Mouse (Mus musculus): ENCODE results near the gene Mapk3.
A peak's percentile ranks its signal among the peaks of the same experiment; 100 is the strongest.
"Not testable (repeated sequence)": the region's sequence is repeated elsewhere in the genome, so short reads cannot be mapped to it uniquely, and the experiment has no call there.

Mapk3 gene

DNA sequence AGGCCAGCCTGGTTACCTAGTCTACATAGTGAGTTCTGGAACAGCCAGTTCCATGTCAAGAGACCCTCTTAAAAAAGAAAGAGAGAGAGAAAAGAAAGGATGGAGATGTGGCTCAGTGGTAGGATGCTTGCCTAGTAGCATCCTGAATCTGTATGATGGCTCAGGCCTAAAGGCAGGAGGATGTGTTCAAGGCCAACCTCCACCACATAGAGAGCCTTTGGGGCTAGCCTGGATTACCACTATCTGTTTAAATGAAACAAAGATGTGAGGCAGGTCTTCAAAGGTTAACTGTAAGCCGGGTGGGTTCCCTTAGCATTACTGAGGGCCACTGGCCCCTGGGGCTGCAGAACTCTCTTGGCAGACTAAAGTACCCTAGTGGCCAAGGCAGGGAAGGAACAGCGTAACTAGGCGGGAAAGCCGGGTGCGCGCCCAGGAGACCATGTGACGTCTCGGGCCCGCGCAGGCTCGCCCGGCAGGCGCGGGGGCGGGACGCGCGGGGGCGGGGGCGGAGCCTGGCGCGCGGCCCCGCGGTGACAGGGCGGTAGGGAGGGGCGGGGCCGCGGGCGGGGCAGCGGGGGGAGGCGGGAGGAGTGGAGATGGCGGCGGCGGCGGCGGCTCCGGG lies at the start of gene Mapk3:
Mapk3 (plus strand) TSS at position 552 of the 622 bp plus-strand sequence.
- peak; percentile 92 for DNase-seq (ENCODE audit: low spot score)

DNA sequence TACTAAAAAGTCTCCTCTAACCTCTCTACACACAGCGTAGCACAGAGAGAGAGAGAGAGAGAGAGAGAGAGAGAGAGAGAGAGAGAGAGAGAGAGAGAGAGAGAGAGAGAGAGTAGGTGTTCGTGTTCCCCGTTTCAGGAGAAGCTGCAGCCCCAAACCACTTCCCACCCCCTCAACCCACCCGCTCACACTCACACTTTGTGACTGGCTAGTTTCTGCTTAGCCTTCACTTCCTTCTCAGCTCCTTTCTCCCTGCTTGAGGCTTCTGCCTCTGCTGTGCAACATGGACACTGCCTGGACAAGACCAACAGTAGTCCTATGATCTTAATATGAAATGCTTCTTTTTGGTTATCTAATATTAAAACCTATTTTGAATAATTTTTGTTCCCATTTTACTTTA lies 49.1 kb upstream of the Mapk3 start:
- DNase-seq (ENCODE audit: low spot score), result no peak

DNA sequence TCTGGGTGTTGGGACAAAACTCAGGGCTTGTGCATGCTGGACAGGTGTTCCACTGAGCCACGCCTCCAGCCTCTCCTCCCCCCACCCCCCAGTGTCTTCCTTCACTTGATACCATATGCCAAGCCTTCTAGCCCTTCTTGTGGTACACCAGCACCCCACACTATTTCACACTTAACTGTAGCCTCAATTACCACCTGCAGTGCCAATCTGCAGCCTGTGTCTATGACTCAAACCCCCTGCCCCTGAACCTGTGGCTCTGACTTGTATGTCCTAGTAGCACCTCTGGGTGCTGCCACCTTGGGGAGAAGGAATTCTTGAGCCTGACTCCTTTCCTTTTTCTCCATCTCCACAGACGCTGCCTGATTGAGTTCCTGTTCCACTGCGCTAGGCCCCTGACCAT lies 47.5 kb upstream of the Mapk3 start:
- no peak for DNase-seq (ENCODE audit: low spot score)

DNA sequence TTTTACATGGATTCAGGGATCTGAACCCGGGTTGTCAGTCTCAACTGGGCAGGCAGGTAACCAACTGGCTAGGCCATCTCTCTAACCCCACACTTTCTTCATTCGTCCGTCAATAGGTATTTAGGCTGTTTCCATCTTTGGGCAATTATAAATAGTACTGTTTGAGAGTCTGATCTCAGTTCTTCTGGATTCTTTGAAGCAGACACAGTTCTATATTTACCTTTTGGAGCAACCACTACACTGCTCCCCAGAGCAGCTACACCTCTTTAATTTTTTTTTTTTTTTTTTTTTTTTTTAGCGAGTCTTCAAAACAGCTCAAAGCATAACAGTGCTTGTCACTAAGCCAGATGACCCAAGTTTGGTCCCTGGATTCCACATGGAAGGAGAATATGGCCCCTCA lies 43.7 kb upstream of the Mapk3 start:
- DNase-seq (ENCODE audit: low spot score), result no peak

DNA sequence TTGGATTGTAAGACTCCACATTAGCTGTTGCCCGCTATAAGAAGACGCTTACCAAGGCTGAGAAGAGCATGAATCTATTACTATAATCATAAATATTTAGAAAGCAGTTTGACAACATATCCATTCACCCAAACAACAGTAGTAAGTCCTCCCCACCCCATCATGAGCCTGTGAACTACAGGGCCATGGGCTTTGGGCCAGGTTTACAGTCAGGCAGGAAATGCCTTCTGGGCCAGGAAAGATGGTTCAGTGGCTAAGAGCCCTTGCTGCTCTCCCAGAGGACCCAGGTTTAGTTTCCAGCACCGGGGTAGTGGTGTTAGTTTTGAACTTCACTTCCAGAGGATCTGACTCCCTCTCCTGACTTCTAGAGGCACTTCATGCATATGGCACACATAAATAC lies 41.8 kb upstream of the Mapk3 start:
- no peak for DNase-seq (ENCODE audit: low spot score)

DNA sequence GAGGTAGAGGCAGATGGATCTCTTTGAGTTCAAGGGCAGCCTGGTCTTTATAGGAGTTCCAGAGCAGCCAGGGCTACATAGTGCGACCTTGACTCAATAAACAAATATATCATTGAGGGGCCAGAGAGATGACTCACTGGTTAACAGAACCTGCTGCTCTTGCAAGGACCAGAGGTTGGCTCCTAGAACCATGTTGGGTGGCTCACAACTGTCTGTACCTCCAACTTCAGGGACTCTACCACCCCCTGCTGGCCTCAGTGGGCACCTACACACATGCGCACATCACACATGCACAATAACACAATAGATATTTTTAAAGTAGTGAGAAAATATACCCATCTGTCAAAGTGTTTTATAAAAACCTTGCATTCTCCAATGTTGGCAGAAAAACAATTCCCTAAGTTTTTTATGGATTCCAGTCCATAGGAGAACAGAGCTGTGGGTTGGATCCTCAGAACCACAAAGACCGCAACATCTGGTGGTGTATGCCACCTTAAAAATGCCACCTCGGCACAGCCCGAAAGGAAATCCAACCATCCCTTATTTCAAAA lies 40.5 kb upstream of the Mapk3 start:
- DNase-seq (ENCODE audit: low spot score), result no peak

DNA sequence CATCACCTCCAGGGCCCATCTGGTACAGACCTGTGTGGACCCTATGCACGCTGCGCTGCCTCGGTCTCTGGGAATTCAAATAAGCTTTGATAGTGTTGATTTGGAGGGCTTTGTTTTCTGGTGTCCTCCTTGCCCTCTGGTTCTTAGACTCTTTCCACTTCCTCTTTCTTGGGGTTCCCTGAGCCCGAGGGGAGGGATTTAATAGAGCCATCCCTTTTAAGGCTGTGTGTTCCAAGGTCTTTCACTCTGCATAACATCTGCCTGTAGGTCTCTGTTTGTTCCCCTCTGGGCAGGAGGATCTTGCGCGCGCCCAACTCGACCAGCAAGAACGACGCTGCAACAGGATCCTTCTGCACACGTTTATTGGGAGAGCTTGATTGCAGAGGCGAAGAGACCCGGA lies 37.8 kb upstream of the Mapk3 start:
- DNase-seq (ENCODE audit: low spot score), result no peak

DNA sequence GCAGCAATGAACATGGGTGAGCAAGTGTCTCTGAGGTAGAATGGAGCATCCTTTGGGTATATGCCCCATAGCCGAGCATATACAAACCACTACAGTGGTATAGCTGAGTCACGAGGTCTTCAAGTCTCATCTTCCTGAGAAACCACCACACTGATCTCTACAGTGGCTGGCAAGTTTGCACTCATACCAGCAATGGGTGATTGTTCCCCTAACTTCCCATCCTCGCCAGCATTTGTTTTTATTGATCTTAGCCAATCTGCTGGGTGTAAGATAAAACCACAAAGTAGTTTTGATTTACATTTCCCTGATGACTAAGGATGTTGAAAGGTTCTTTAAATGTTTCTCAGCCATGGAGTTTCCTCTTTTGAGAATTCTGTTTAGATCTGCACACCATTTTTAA lies 34.3 kb upstream of the Mapk3 start:
- DNase-seq (ENCODE audit: low spot score), result no peak

DNA sequence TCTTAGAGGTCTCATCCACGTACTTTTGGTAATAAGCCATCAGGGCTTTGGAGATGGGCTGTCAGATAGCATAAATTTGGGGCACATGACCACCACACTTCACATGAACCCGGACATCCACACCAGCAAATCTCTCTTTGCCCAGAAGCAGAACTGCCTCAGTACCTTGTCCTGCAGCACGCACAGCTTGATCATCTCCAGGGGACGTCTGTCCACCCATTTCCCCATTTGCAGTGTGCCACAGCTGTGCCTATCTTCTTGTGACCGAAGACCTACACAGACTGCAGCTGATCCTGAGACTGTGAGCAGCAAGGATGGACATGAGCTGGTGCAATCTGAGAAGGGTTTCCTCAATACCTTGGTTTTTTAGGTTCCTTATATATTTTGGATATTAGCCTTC lies 33.7 kb upstream of the Mapk3 start:
- no peak for DNase-seq (ENCODE audit: low spot score)

DNA sequence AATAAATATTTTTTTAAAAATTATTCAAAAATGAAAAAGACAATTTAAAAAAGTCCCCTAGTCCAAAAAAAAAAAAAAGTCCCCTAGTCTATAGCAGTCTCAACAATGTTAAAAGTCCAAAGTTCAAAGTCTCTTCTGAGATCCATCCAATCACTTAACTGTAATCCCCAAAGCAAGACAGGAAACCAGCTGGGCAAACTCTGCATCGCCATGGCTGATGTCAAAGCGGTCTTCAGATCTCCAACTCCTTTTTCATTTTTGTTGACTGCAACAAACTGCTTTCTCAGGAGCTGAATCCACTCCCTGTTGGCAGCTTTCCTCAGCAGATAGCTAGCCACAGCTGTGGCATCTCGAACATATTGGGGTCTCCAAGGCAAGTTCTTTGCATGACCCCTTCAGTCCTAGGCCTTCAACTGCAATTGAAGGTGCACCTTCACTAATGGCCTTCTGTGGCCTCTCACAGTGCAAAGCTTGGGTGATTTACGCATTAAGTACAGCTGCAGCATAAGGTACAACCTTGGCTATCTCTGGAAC lies 29.1 kb upstream of the Mapk3 start:
- not testable (repeated sequence) for DNase-seq (ENCODE audit: low spot score)

DNA sequence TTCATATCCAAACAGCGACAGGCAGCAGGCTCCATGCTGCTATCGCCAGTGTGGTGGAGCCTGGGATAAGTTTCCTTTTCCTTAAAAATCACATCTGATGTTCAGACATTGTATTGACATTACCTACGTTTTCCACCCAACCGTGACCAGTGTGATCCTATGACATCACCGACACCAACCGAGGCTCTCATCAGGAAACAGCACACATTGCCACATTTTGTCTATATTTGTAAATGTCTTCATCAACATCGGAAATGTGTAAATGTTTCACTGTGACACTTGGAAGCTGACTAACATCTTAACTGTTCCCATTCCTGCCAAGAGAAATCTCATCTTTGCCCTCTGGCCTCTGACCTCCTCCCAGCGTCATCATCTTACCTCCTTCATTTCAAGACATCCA lies 23.3 kb upstream of the Mapk3 start:
- DNase-seq (ENCODE audit: low spot score), result no peak

DNA sequence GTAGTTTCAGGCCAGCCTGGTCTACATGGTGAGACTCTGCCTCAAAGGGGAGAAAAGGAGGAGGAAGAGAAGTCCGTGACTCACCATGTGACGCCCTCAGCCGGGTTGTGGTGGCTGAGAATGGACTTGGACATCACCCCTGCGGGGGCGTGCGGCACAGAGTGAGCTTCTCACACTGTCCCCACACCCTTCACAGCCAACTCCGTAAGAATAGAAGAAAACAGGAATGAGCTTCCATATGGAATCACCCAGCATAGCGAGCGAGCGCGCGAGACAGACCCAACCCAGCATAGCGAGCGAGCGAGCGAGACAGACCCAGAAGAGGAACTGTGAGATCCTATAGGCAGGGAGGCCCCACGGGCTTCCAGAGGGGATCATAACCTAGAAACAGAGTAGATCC lies 19.9 kb upstream of the Mapk3 start:
- DNase-seq (ENCODE audit: low spot score), result no peak

DNA sequence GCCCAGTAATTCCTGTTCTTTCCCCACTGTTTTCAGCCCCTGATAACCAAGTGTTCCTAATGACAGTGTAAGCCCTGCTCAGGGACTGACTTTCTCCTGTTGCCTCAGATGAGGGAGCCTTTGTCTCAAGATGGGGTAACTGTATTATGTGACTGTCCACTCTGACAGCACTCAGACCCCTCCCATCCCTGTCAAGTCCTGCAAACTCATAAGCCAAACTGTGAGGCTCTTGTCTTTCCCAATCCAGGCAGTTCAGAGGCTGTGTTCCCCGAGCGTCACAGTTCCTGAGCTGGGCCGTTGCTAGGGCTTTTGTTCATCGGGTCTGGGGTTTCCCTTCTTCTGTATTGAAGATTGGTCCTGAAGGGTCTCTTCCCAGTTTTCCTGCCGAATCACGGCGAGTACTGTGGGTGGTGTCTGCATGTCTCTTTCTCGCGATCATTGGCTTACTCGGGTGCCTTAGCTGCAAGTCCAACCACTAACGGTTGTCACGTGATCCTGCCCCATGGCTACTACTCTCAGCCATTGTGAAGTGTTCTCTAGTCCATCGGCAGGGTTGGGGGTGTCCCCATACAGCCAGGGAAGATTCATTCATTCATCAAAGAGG lies 19.2 kb upstream of the Mapk3 start:
- no peak for DNase-seq (ENCODE audit: low spot score)

DNA sequence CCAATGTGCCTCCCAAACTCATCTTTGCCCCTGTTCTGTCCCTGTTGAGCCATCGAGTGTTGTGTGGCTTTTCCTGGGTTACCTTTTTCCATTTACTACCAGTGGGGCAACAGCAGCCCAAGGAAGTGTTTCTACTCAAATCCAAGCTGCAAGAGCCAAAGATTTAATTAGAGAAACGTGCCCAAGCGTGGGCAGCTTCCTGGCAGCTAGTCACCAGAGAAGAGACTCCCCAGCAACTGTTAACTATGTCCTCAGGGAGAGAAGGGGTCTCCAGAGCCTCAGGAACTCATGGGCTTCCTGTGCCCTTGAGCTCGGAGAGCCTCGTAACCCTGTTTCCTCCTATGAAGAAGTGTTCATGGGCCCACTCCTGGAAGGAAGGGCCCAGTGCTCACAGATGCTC lies 18.4 kb upstream of the Mapk3 start:
- DNase-seq (ENCODE audit: low spot score), result no peak

DNA sequence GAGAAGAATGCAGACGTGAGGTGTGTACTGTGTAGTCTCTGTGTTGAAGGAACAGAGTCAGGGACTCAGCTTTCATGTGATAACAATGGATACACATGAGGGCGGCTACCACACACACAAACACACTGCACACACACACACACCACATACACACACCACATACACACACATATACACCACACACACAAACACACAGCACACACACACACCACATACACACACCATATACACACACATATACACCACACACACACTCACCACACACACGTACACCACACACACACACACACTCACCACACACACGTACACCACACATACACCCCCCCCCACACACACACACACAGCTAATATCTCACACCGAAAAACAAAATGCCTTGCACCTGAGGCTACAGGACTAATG lies 17.9 kb upstream of the Mapk3 start:
- no peak for DNase-seq (ENCODE audit: low spot score)

DNA sequence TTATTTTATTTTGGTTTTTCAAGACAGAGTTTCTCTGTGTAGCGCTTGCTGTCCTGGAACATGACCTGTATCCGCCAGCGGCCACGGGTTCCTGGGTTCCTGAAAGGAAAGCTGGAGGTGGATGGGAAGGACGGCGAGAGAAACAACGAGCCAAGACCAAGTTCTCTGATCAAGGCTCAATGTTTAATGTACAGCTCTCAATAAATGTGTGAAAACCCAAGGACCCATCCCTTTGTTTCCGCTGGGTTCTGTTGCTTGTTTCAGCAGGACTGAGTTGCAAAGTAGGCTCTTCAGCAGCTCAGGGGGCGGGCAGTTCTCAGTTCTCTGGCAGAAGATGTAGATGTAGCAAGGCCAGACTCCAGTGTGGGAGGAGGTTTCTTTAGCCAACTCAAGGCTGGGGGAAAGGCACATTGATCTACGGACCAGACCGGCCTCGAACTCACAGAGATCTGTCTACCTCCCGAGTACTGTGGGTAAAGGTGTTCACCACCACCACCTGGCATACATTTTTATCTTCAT lies 17.4 kb upstream of the Mapk3 start:
- no peak for DNase-seq (ENCODE audit: low spot score)

DNA sequence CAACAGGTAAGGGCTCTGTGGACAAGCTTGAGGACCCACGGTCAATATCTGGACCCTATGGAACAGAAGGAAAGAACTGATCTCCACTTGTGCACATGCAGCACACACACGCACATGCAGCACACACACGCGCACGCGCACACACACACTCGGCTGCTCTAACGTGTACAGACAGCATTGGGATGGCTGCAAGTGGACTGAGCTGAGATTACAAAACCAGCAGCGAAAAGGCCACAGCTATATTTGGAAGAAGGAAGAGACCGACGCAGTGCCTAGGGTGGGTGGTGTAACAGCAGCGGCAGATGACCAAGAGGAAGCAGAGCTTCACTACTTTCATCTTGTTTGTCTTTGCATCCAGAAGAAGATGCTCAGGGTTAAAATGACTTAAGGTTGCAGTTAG lies 13.3 kb upstream of the Mapk3 start:
- no peak for DNase-seq (ENCODE audit: low spot score)

DNA sequence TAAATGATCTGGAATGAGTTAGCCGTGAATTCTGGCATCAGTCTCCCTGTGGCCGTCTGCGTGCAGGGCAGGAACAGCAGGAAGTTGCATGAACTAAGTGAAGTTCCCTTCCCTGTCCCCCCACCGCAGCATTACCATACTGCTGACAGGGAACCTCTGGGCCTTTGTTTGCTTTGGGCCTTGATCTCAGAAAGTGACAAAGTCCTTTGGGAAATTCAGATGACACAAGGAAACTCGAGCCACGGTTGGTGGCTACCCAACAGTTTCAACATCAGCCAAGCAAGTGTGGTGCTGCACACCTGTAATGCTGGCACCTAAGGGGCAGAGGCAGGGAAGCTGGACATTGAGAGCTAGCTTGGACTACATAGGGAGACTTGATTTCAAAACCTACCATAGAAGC lies 12.6 kb upstream of the Mapk3 start:
- no peak for DNase-seq (ENCODE audit: low spot score)

DNA sequence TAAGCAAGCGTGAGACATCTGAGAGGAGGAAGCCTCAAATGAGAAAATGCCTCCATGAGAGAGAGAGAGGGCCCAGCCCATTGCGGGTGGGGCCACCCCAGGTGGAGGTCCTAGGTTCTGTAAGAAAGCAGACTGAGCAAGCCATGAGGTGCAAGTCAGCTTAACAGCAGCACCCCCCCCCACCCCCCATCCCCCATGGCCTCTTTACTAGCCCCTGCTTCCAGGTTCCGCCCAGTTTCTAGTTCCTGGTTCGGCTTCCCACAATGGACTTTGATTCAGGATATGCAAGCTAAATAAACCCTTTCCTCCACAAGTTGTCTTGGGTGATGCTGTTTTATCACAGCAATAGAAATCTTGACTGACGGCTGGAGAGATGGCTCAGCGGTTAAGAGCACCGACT lies 10.6 kb upstream of the Mapk3 start:
- no peak for DNase-seq (ENCODE audit: low spot score)

DNA sequence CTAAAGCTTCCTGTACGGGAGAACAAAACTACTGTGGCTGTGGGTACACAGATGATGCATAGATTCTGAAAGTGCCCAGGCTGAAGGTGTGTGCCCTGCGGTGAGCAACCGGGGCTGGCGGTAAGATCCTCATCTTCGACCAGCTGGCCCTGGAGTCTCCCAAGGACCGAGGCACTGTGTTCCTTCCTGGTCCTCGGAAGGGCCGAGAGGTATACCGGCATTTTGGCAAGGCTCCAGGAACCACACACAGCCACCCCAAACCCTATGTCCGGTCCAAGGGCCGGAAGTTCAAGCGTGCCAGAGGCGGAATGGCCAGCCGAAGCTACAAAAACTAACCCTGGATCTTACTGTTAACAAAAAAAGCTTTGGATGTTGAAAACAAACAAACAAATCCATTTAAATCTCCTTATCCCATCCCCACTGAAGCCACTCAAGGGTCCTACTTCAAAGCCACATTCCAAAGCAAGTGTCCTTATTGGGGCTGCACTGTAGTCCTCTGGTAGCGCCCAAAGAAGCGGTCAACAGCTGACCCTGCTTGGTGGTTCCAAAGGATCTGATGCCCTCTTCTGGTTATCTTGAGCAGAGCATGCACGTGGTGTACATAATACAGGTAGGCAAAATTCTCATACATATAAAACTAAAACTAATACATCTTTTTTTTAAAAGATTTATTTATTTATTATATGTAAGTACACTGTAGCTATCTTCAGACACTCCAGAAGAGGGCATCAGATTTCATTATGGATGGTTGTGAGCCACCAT lies 9.6 kb upstream of the Mapk3 start:
- peak; percentile 56 for DNase-seq (ENCODE audit: low spot score)

DNA sequence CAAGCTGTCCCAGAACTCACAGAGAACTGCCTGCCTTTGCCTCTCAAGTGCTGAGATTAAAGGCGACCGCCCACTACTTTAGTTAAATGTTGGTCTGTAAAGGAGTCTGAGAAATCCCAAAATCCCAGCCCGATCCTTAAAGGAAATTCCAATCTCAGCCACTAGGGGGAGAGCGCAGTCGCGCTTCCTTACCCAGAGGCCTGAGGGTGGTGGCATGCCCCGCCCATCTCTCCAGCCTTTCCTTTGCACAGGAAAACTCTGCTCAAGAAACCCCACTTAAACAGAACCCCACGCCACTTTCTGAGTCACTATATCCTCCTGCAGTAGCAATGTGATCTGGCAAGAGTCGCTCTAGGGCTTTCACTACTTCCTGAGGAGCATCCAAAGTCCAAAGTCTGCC lies 4.5 kb upstream of the Mapk3 start:
- DNase-seq (ENCODE audit: low spot score), result peak; percentile 89

DNA sequence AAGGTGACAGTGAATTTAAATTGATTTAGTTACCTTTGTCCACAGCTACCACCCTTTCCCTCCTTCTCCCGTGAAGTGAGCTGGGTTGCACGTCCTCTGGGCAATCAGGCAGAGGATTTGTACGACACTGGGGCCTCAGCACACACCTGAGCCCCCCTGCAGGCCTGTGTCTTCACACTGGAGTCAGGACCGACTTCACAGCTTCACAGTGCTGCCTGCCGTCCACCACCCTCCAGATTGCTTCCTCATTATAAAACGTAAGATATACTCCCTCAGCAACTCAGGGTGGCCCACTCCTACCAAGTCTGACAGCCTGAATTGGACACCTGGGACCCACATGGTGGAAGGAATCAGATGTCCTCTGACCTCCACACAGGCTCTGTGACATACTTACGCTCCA lies 862 bp upstream of the Mapk3 start:
- DNase-seq (ENCODE audit: low spot score), result no peak
